Mouse (Mus musculus) adrenal gland, postnatal 14 days (tissue): ENCODE measurements at regions not wholly inside any gene's neighbourhood (a gene's known extent, or its start where the extent isn't known, plus 50 kb on each side); places are given as distances from the start of the nearest gene placed in this dataset.

Source experiments
- DNase-seq: peaks from one replicate; pipeline ENCODE4 v3.0.0; 2021; ENCODE audit warnings: mixed read lengths

GRCm38 (mm10) chr10:9569277-9569676 lies 105.7 kb downstream of the Samd5 start:
- no peak for DNase-seq

GRCm38 (mm10) chr10:9557517-9558065 lies 117.4 kb downstream of the Samd5 start:
- no peak for DNase-seq

- DNase-seq: no peak
Measured at GRCm38 (mm10) chr10:9557092-9557491, 117.9 kb downstream of the Samd5 start.

DNA sequence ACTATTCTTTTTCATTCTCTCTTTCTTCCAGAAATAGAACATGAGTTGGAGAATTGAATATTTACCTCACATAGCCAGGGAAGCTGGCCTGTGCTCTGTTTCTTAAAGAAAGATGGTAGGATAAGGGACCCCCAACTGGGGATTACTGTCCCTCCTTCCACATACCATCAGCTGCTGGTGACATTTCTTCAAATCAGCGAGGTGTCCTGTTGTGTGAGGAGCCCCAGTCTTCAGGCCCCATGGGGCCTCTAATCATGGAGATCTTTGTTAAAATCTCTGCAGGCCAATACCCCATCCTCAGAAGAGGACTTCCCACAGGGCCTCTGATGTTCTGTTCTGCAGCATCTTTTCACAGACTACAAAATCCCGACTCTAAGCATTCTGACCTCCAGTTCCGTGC lies 121.1 kb downstream of the Samd5 start:
- DNase-seq: no peak

DNA sequence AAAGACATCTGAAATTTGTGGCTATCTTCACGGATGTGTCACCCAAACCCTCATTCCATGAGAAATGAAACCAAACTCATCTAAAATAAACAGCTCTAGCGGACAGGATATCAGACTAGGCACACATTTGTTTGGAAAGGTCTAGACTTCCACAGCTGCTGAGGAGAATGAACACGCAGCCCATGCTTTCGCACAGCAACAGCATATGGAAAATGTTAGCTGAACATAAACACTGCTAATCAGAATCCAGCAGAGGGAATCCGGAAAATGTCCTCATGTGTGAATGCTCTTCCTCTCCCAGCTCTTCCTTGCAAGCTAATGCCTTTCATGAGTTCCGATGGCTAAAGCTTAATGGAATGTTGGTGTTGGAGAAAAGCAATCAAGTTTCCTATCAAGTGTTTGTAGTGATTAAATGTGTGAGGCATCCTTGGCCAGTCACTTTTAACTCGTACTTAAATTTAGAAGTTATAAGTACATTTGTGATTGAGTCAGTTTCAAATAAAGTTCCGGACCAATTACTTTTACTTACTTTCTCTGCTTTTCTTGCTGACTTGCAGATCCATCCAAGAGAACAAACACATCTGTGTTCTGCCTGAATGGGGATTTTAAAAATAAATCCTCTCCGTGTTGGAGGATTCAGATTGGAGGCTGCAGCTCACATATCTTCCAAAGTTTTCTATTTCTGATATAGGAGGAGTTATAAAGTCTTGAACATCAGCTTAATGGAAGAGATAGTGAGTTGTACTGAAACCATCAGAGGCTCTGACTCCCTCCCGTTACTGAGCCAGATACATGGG lies 124.9 kb downstream of the Samd5 start:
- no peak for DNase-seq

- DNase-seq: no peak
Measured at GRCm38 (mm10) chr10:9545807-9546206, 129.2 kb downstream of the Samd5 start.

GRCm38 (mm10) chr10:9544041-9544786 lies 130.8 kb downstream of the Samd5 start:
- DNase-seq: no peak

GRCm38 (mm10) chr10:9541579-9541978 lies 133.4 kb downstream of the Samd5 start:
- no peak for DNase-seq

DNA sequence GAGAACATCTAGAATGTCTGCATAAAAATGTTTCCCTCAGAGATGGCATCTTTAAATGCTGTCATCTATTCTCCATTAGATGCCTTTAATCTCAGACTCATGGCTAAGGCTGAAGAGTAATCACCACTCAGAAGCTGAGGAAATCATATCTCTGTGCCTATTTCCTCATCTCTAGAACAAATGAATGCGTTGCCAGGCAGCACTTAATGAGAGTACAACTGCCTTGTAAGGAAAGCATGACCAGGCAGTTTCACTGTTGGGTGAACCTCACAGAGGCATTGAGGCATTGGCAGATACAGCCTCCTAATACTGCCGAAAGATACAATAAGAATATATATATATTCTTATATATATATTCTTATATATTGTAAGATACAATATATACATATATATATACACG lies 137.3 kb downstream of the Samd5 start:
- no peak for DNase-seq

GRCm38 (mm10) chr10:9534552-9534951 lies 140.5 kb downstream of the Samd5 start:
- DNase-seq: no peak

DNA sequence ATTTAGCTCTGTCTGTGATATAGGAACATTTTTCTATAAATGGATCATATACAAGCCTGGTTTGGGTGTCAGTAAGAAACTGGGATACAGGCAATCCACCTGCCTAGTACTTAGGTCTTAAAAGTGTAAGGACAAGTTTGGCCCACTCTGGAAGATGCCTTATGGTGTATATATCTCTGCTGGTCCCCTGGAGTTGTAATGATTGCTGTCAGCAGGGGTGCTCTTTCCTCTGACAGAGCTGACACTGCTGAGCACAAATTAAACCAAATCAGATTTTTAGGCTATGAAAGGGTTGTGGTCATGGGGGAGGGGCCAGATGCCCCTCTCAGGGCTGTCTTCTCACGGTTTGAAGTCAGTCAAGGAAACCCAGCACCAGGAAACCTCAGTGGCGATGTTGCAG lies 141.7 kb downstream of the Samd5 start:
- DNase-seq: no peak

DNA sequence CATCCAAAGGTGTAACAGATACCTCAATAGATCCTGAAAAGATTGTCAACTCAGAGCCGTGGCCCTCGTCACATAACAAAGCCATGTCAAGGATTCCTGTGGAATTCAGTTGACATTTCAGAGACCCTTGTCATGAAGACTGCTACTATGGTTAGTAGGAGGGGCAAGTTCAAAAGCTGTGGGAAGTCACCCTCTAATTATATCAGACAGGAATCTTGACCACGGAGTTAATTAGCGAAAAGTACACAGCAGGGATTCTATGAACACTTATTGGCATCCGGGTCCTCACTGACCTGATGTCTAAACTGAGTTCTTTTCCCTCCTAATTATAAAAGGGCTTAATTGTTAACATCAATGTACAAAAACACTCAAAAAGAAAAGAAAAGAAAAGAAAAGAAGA lies 143.1 kb downstream of the Samd5 start:
- no peak for DNase-seq

- DNase-seq: peak; percentile 6
Measured at GRCm38 (mm10) chr10:9529408-9529807, 145.6 kb downstream of the Samd5 start.

DNA sequence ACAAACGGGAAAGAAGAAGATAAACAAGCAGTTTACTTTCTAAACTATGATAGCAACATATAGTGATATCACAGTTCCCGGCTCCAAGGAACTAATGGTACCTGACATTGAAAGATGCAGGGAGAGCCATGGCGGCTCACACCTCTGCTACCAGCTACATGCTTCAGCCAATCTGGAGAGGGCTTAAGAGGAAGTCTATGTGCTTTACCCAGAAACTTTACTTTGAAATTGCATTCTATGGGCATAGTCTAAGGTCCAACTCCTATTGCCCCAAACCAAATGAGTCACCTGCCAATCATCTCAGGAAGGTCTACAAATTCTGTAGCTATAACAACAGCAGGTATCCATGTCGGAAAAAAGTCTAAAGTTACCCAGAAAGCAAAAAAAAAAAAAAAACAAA lies 146.9 kb downstream of the Samd5 start:
- no peak for DNase-seq

DNA sequence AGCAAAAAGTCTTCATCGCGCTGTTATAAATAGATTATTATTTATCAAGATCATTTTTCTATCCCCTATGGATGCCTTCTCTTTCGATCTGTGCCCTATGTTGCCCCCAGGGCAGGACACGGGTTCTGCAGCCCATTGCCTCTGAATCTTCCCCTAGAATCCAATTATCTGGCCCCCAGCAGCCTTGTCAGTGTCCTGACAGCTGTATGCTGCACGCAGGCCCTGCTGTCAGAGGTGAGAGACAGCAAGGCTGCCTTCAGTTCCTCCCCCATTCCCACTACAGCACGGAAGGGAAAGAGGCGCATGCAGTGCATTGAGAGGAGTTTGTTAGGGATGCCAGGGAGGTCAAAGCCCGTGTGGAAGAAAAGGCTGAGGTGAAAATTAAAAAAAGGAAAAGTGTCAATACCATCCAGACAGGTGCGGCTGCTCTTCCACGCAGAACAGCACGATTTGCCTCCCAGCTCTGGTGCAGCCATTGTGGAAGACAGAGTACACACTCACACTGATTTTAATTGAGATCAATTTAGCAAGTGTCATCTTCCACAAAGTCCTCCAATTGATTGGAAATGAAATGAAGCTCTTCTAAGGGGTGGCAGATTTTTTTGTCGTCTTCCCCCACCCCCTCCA lies 165.1 kb downstream of the Samd5 start:
- no peak for DNase-seq

DNA sequence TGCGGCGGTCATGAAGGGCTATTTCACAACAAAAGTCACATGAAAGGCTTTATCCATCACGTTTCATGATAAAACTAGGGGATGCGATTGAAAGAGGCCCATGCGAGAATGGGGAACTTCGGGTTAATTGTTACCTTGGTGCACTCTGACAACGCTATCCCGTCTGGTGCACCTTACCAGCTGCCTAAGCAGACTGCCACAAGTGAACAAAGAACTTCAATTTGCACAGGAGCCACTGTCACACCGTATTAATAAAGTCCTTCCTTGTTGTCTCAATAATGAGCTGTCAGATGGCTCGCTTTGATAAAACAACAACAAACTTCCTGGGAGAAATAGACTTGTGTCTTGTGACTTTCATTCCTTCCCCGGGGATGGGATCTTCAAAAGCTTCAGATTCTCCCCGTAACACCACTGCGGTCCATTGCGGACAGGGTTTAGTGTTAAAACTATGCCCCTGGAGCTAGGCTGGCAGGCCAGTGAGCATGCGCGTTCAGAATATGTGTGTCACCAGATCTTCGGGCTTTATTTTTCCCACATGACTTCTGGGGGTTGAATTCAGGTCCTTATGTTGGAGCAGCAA lies 165.8 kb downstream of the Samd5 start:
- no peak for DNase-seq

GRCm38 (mm10) chr10:9503569-9504493 lies 171.2 kb downstream of the Samd5 start:
- DNase-seq: no peak

DNA sequence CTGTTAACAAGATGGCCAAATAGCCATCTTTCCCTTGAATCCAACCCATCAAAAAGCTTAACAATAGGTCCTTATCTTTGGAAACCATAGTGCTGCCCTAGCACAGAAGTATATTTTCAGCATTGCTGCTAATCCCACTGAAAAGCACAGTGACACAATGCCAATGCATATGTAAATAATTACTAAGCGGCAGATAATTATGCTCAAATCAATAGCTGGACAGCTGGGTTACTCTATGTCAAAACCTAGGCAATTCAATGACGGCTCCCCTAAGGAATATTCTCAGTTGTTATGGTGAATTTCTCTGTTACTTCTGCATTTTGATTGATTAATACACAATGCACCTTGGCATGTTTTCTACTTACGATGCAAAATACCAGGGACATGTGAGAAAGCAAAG lies 176.5 kb downstream of the Samd5 start:
- DNase-seq: no peak

DNA sequence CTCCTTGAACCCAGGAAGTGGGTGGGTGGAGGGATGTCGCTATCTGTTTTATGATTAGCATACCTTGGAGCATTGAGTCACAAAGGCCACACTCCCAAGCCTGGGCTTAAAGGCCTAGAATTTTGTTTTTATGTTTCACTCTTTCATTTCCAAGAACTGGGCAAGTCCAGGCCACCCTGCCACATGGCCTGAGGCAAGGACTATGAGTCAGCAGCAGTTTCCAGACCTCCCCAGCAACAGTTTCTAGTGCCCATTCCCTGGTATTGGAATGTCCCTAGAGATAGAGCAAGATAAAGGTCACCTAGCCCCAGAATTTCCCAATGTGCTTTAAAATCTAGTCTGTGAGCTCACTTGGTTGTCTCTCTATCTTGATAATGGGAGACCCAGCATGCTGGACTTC lies 178.0 kb downstream of the Samd5 start:
- DNase-seq: no peak

GRCm38 (mm10) chr10:9495143-9495651 lies 179.8 kb downstream of the Samd5 start:
- peak; percentile 6 for DNase-seq

GRCm38 (mm10) chr10:9490416-9490815 lies 184.6 kb downstream of the Samd5 start:
- DNase-seq: no peak
